Mouse (Mus musculus) cerebellum, adult 2 months (tissue): ENCODE data around the gene Gjc1. TPM values are rescaled to one million over a fixed set of nuclear protein-coding genes. Genes with fewer than 3 reads are reported as not detected.

Experiments used
- DNase-seq, 2 experiments: peaks; one replicate each; pipeline ENCODE4 v3.0.0; 2021
- H3K27ac ChIP-seq: fragments of 200-500 bp; 2 replicates; pipeline ENCODE4 v1.5.1; 2012; ENCODE audit warnings: low read length, control low read depth, inconsistent platforms; ENCODE audit not compliant: insufficient read depth
- H3K27me3 ChIP-seq: fragments of 200-500 bp; 2 replicates; pipeline ENCODE4 v1.6.1; 2012; ENCODE audit warnings: inconsistent platforms, mild to moderate bottlenecking, low read length, moderate library complexity; ENCODE audit not compliant: control insufficient read depth, insufficient read depth
- H3K4me1 ChIP-seq: fragments of 200-500 bp; 2 replicates; pipeline ENCODE4 v1.6.1; 2011; ENCODE audit warnings: low read length; ENCODE audit not compliant: control insufficient read depth, insufficient read depth
- H3K4me3 ChIP-seq: fragments of 200-500 bp; replicated peaks from 2 replicates; pipeline ENCODE3; 2011; ENCODE audit warnings: mild to moderate bottlenecking, low read depth, low read length, control low read depth; ENCODE audit not compliant: insufficient read depth
- CTCF ChIP-seq: fragments of 200-500 bp; IDR thresholded peaks from 2 replicates; pipeline ENCODE4 v1.5.1; 2011; ENCODE audit warnings: low read depth, mild to moderate bottlenecking, control low read depth, low read length, moderate library complexity, borderline replicate concordance; ENCODE audit not compliant: insufficient read depth
- POLR2A ChIP-seq: fragments of 200-500 bp; IDR thresholded peaks from 2 replicates; pipeline ENCODE4 v1.6.1; 2011; ENCODE audit warnings: low read length, control low read depth, borderline replicate concordance; ENCODE audit not compliant: insufficient read depth
- WGBS: fragments of 180-500 bp; shearing (Covaris S2); methylation state at CpG from one replicate; pipeline ENCODE4 v1.1.7; 2018; 5-methylcytosine and 5-hydroxymethylcytosine counted together
- polyA plus RNA-seq: library from polyadenylated mRNA; depleted of rRNA; stranded (reverse); fragments of >200 nt; gene quantifications from 2 replicates; pipeline ENCODE4 v1.2.3, GENCODE M21; 2012; rRNA removed

Gjc1 gene
- polyA plus RNA-seq = 6.4 and 7.9 TPM in 2 replicates

- no peaks in the 10 kb centered on the region for H3K4me1 ChIP-seq
- DNase-seq = peak; percentile 52 to 63
- under 1% methylated on average over 89 of the region's 97 CpGs for WGBS
- no peak for TF ChIP-seq POLR2A
- no peak for TF ChIP-seq CTCF
- no peak within 1 kb of the TSS for H3K27ac ChIP-seq
- H3K4me3 ChIP-seq = peak within 1 kb of the TSS; percentile 60
- peaks cover 3% of the 10 kb centered on the region; the same call in 1 of the 2 replicates for H3K27me3 ChIP-seq
These were observed at the start of gene Gjc1 for GRCm38 (mm10) chr11:102819021-102819782. Gjc1 (minus strand) TSS chr11:102819700.

- H3K27me3 ChIP-seq = no peaks in the 10 kb centered on the region
- DNase-seq = peak; percentile 60 to 68
- no peak overlapping the region for H3K4me3 ChIP-seq
- TF ChIP-seq POLR2A (no peak), CTCF (peak; percentile 62; the same call in 1 of the 2 replicates)
- peaks cover 12% of the 10 kb centered on the region for H3K4me1 ChIP-seq
- WGBS = 21% methylated on average over 4 of the region's 4 CpGs
- H3K27ac ChIP-seq = no peak overlapping the region
These were observed 44.8 kb upstream of the Gjc1 start for GRCm38 (mm10) chr11:102864272-102864671.

DNA sequence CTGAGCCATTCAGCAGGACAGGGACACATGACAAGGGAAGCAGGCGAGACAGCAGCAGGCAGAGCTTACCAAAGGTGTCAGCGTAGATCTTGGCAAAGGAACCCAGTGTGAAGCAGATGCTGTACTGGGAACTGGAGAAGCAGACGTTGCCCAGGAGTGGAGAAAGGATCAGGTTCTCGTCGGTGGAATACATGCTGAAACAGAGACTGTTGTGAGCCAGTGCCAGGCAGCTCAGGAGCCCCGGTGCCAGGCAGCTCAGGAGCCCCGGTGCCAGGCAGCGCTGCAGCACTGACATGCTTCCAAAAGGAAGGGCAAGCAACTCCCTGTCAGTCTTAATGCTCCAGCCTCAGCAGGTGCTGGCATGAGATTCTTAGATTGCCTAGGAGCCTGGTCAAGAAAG, 40.4 kb upstream of the Gjc1 start:
- peaks cover 18% of the 10 kb centered on the region for H3K4me1 ChIP-seq
- no peaks in the 10 kb centered on the region for H3K27me3 ChIP-seq
- DNase-seq = peak; percentile 51 to 61
- H3K4me3 ChIP-seq = no peak overlapping the region
- TF ChIP-seq POLR2A = no peak
- no peak for TF ChIP-seq CTCF
- 10% methylated on average over 8 of the region's 8 CpGs for WGBS
- H3K27ac ChIP-seq = no peak overlapping the region

GRCm38 (mm10) chr11:102858951-102859350, 39.5 kb upstream of the Gjc1 start:
- Histone ChIP-seq H3K4me3 (no peak overlapping the region), H3K4me1 (peaks cover 18% of the 10 kb centered on the region), H3K27ac (no peak overlapping the region), H3K27me3 (no peaks in the 10 kb centered on the region)
- peak; percentile 36 to 46 for DNase-seq
- TF ChIP-seq CTCF = no peak
- TF ChIP-seq POLR2A = no peak
- WGBS = 25% methylated on average over 11 of the region's 11 CpGs

GRCm38 (mm10) chr11:102855941-102856340, 36.4 kb upstream of the Gjc1 start:
- no peak overlapping the region for H3K27ac ChIP-seq
- peaks cover 18% of the 10 kb centered on the region for H3K4me1 ChIP-seq
- TF ChIP-seq CTCF = no peak
- TF ChIP-seq POLR2A = no peak
- H3K27me3 ChIP-seq = no peaks in the 10 kb centered on the region
- H3K4me3 ChIP-seq = no peak overlapping the region
- no peak for DNase-seq
- WGBS = 92% methylated on average over 6 of the region's 6 CpGs

GRCm38 (mm10) chr11:102853760-102854159, 34.3 kb upstream of the Gjc1 start:
- Histone ChIP-seq H3K4me3 (no peak overlapping the region), H3K4me1 (peaks cover under 1% of the 10 kb centered on the region; the same call in 1 of the 2 replicates), H3K27ac (no peak overlapping the region), H3K27me3 (no peaks in the 10 kb centered on the region)
- peak; percentile 39; the same call in 1 of the 2 replicates for TF ChIP-seq CTCF
- no peak for TF ChIP-seq POLR2A
- DNase-seq = no peak

GRCm38 (mm10) chr11:102851883-102852282, 32.4 kb upstream of the Gjc1 start:
- Histone ChIP-seq H3K4me1 (no peaks in the 10 kb centered on the region), H3K27ac (no peak overlapping the region), H3K4me3 (no peak overlapping the region), H3K27me3 (no peaks in the 10 kb centered on the region)
- TF ChIP-seq CTCF (peak; percentile 79), POLR2A (no peak)
- DNase-seq = peak; percentile 64 to 77
- 57% methylated on average over 5 of the region's 5 CpGs for WGBS

DNA sequence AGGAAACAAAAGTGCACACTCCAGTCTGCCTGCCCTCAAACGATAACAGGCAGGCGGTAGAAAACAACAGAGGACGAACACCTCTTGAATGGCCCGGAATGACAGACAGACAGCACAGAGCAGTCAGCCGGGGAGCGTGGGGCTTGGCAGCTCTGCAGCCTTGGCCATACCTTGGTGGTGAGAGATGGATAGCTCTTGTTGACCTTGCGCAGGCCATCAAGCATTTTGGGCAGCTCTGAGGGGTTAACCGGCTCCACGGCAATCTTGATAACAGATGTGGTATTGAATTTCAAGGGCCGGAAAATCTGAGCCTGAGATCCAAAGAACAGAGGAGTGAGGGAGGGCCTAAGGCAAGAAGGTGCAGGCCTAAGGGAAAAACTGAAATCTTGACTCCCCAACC, 26.4 kb upstream of the Gjc1 start:
- 89% methylated on average over 10 of the region's 10 CpGs for WGBS
- no peak overlapping the region for H3K27ac ChIP-seq
- no peak overlapping the region for H3K4me3 ChIP-seq
- TF ChIP-seq CTCF (no peak), POLR2A (no peak)
- no peak for DNase-seq
- no peaks in the 10 kb centered on the region for H3K4me1 ChIP-seq
- H3K27me3 ChIP-seq = no peaks in the 10 kb centered on the region
